Mouse (Mus musculus) thymus, adult 2 months (tissue): ENCODE data around the gene Inava.

Experiments used
- CTCF ChIP-seq: fragments of 200-500 bp; IDR thresholded peaks from 2 replicates; pipeline ENCODE4 v1.5.1; 2012; ENCODE audit warnings: mild to moderate bottlenecking, control low read depth, low read length, moderate library complexity, borderline replicate concordance; ENCODE audit not compliant: control insufficient read depth, poor library complexity, insufficient read depth; ENCODE audit errors: extremely low read depth
- POLR2A ChIP-seq: fragments of 200-500 bp; IDR thresholded peaks from 2 replicates; pipeline ENCODE4 v1.6.1; 2012; ENCODE audit warnings: mild to moderate bottlenecking, low read length, control low read depth, moderate library complexity; ENCODE audit not compliant: control insufficient read depth, poor library complexity, insufficient read depth; ENCODE audit errors: extremely low read depth

DNA sequence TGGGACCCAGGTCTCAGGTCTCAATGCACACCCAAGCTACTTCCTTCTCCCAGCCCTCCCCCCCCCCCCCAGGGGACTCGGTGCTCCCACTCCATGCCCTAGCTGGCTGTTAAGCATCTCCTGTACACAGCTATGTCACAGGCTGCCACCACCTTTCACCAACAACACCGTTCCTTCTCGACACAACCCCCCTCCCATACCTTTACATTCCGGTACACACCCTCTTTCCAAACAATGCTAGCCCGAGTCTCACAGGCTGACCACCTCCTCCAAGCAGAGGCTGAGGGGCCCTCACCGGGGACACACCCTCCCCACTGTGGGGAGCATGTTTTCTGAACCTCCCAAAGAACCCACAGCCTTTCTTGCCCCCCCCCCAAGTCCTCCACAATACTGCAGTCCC lies 2.5 kb downstream of the Inava start:
- no peak for TF ChIP-seq CTCF
- TF ChIP-seq POLR2A, result no peak
